Mouse (Mus musculus) left cerebral cortex, postnatal 36 days (tissue): Measurements from ENCODE around the gene Olfr1348. TPM values are rescaled to one million over a fixed set of nuclear protein-coding genes. Genes with fewer than 3 reads are reported as not detected.
"Not testable (repeated sequence)": the region's sequence is repeated elsewhere in the genome, so short reads cannot be mapped to it uniquely, and the experiment has no call there.

Source experiments
- DNase-seq, 2 experiments: peaks; one replicate each; pipeline ENCODE4 v3.0.0; 2021 to 2022; ENCODE audit warnings: low spot score in 2 of 2, mixed read lengths in 1 of 2
- intact Hi-C: fragments of 180-260 bp; cut with DNase I; formaldehyde crosslinking; loops from one replicate; pipeline ENCODE4 v1.15.1; 2025
- total RNA-seq, 2 experiments: library from RNA; stranded (reverse); gene quantifications; 2 replicates each; pipeline ENCODE4 v1.2.3; 2021

Gene Olfr1348
- not detected for total RNA-seq

DNA sequence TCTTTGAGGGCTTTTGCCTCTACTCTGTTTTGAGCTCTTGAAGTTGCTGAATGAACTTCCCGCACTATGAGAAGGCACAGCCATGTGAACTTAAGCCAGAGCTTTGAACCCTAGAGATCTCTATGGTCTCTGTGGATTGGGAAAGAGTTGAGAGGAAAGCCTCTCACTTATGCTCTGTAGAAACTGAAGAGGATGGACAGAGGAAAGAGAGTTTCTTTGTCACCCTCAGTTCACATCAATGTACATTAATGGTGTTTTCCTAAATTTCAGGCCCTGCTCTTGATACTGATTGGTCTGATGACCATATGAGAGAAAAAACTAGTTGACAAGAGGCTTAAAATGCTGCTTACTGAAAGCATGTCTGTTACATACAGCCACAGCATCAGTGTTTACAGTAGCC is at the start of gene Olfr1348:
Gene Olfr1348 (minus strand): TSS at position 101 of the 400 bp plus-strand sequence.
- intact Hi-C loops, result no loop called here
- DNase-seq, result no peak

DNA sequence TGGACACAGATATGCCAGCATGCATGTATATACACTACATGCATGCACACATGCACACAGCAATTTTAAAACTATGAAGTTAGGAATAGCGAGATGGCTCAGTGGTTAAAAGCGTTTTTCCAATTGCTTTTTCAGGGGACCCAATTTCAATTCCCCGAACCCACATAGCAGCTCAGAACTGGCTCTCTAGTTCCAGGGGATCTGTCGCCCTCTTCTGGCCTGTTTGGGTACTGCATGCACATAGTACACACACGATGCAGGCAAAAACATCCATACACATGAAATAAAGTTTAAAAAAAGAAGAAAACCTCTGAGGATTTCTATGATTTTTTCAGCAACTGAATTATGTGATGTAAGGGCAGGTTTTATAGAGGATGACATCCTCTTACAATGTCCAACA is 17.6 kb upstream of the Olfr1348 start:
- DNase-seq, result no peak
- intact Hi-C loops, result no loop called here

DNA sequence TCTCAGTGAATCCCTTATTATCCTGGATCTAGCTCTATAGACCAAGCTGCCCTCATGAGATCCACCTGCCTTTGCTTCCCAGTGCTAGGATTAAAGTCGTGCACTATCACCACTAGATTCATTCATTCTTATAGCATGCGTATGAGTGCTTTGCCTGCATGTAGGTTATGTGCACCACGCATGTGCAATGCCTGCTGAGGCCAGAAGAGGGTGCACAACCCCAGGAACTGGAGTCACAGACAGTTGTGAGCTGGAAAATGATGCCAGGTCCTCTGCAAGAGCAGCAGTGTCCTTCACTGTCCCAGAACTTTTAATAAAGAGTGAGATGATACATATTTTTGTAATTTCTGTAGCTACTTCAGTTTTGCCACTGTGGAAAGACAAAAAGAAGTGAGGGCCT is 16.5 kb upstream of the Olfr1348 start:
- no peak for DNase-seq
- intact Hi-C loops, result no loop called here

DNA sequence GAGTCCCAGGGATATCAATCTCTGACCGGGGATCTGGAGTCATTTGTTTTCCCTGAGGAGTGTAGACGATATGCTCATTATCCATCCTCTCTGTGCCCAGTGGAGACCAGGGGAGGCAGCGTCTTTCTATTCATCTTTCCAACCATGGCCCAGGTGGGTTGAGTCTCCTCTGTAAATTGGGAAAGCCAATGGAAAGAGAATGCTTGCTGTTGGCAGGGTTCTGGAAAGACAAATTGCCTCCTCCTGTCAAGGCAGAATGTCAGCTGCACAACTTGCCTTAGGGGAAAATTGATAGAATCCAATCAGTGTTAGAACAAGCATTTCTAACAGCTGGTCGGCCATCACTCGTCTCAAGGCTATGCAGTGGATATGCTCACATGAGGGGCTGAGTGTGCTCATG is 14.3 kb upstream of the Olfr1348 start, which contains the start of gene Olfr1349:
Gene Olfr1349 (minus strand): TSS at position 101 of the 400 bp plus-strand sequence.
- no peak for DNase-seq
- intact Hi-C loops, result no loop called here

DNA sequence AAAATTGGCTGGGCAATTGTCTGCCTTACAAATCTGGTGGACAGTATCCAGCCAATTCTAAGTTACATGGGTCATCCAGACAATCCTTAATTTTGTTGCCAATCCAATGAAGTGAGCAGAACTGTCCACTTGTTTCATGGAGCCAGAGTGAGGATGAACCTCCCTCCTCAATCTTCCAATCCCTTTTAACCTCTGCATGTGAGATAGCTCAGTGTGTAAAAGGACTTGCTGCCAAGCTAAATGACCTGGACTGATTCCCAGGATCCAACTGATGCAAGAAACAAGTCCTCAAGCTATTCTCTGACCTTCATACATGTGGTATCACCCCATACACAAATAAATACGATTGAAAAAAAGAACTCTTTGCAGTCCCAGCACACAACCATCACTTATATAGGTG is 13.1 kb upstream of the Olfr1348 start:
- intact Hi-C loops, result no loop called here
- no peak for DNase-seq

DNA sequence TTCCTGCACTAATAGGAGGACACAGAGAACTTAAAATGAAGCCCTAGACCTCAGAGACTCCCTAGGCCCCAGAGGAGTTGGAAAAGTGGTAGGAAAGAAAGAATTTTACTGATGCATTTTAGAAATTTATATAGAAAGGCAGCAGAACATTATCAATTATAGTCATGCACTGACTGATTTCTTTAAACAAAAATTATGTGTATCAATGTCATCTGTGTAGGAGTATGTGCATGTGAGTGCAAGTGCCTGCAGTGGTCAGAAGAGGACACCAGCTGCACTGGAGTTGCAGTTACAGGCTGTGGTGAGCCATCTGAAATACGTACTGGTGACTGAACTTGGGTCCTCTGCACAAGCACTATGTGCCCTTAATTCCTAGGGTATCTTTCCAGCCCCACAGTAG is 8.9 kb downstream of the Olfr1348 start, which contains the start of gene Olfr1347:
Gene Olfr1347 (minus strand): TSS at position 101 of the 400 bp plus-strand sequence.
- intact Hi-C loops, result no loop called here
- DNase-seq, result no peak

DNA sequence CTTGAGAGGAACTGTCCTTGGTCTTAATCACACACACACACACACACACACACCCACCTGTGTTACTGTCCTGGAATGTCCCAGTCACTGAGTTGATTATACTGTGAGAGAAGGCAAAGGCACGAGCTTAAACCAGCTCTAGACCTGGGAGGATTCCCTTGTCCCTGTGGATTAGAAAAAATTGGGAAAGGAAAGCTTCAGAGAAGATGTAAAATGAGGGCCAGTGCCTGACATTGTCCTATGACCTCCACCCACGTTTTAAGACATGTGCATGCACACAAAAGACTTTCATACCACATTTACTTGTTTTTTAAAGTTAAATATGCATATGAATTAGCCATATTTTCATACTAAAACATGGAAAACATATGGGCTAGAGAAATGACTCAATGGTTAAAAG is 21.7 kb downstream of the Olfr1348 start, which contains the start of gene Olfr5:
Gene Olfr5 (minus strand): TSS at position 101 of the 400 bp plus-strand sequence.
- intact Hi-C loops, result no loop called here
- DNase-seq, result no peak

DNA sequence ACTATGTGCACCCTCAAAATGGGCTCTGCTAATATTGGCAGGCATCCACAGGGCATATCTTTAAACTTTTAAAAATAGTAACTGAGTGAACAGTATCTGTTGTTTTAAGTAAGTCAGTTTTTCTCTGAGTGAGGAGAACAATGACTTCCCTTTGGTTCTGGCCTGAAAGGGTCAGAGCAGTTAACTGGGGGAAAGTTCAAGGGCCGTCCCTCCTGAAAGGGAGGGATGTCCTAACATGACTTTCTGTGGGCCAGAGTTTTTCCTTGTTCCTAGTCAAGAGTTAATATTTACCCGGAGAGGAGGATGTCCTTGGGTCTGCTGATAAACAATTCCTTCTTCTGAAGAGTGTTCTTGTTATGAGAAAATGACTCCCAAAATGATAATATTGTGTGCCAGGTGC is 30.9 kb downstream of the Olfr1348 start:
- DNase-seq, intact Hi-C loops: not testable (repeated sequence)

DNA sequence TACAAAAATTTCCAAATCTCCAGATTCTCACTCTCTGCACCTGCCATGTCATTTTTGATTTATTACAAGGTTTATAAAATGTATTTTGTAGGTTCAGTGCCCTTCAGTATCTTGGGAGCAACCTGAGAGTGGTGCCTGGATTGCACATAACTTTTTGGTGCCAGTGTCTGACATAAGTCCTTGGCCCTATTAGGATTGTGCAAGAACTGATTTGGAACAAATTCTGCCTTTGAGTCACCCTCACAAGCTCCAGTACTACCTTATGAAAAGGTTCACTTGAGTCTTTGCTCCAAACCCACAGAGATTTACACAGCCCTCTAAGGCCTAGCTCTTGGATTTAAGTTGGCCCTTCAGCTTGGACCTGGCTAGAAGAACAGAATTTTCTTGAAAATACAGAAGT is 41.6 kb downstream of the Olfr1348 start, which contains the start of gene Olfr1346:
Gene Olfr1346 (plus strand): TSS at position 151 of the 400 bp plus-strand sequence.
- DNase-seq, result no peak
- intact Hi-C loops, result no loop called here

DNA sequence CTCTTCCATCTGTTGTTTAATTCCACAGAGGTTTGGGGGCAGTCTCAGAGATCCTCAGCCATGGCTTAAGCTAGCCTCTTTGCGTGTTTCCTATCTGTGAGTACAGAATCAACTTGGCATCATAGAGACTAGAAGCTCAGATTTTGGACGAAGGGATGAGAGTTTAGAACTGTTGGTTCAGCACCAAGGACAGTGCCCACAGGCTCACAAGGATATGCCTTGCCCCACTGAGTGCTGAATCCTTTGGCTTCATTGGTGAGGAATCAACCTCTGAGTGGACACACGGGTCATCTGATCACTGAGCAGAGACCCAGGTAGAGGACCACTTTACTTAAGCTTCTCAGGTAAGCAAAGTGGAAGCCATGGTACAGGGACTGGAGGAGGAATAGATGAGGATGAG is 52.1 kb downstream of the Olfr1348 start:
- intact Hi-C loops, result no loop called here
- no peak for DNase-seq

DNA sequence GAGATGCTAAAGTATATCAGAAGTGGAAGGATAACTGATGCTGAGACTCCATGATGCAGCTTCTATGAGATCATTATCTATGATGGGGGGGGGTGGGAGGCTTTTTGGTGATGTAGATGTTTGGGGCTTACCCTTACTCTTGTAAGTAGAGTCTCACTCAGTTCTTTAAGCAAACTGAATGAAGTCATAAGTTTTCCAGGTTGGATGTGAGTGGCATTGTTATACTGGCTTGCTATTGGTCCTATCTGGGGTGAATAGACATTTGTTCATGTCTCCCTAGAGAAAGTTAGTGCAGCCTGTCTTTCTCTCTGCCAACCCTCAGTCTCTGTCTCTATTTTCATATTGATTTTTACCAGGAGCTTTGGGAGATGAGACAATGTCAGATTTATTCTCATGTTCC is 52.7 kb downstream of the Olfr1348 start, which contains the start of gene Olfr1336:
Gene Olfr1336 (plus strand): TSS at position 301 of the 400 bp plus-strand sequence.
- no peak for DNase-seq
- intact Hi-C loops, result no loop called here

Other genes starting within 250 kb of the Olfr1348 start
- 10 to 100 TPM; 10.4 to 11.1 TPM for gene Zfp667, start 222.2 kb downstream of the Olfr1348 start, total RNA-seq
- 10 to 100 TPM in 1 of 2 experiments, 1 to 10 TPM in 1; 9.0 to 11.2 TPM for gene Zfp583, start 177.5 kb downstream of the Olfr1348 start, total RNA-seq
- 1 to 10 TPM; 5.4 to 7.8 TPM for gene Gm3854, start 165.0 kb downstream of the Olfr1348 start, total RNA-seq
- gene Zfp78, start 145.5 kb downstream of the Olfr1348 start, total RNA-seq, result 1 to 10 TPM; 4.4 to 4.6 TPM
- gene Zfp28, start 125.5 kb downstream of the Olfr1348 start, total RNA-seq, result 1 to 10 TPM; 4.3 to 8.2 TPM
- 10 to 100 TPM; 13.5 to 14.7 TPM for gene Smim17, start 110.0 kb downstream of the Olfr1348 start, total RNA-seq
- gene Gm20715, start 98.5 kb downstream of the Olfr1348 start, total RNA-seq, result under 1 TPM; 0.12 to 0.18 TPM
- 1 to 10 TPM; 1.0 to 1.2 TPM for gene Olfr1344, start 70.1 kb downstream of the Olfr1348 start, total RNA-seq
- under 1 TPM; 0.05 to 0.14 TPM for gene Olfr1336, start 52.6 kb downstream of the Olfr1348 start, total RNA-seq
- not detected for gene Olfr1346, start 41.6 kb downstream of the Olfr1348 start, total RNA-seq
- gene Olfr5, start 21.8 kb downstream of the Olfr1348 start, total RNA-seq, result not detected
- gene Olfr1347, start 9.0 kb downstream of the Olfr1348 start, total RNA-seq, result not detected
- not detected for gene Olfr1349, start 14.2 kb upstream of the Olfr1348 start, total RNA-seq
- not detected for gene Olfr1350, start 56.1 kb upstream of the Olfr1348 start, total RNA-seq
- gene Zim1, start 187.7 kb upstream of the Olfr1348 start, total RNA-seq, result 1 to 10 TPM; 2.6 to 6.4 TPM
- gene Peg3, start 221.7 kb upstream of the Olfr1348 start, total RNA-seq, result 100 to 1,000 TPM; 176 to 235 TPM
- 10 to 100 TPM; 32.8 to 44.1 TPM for gene Usp29, start 221.8 kb upstream of the Olfr1348 start, total RNA-seq